In the genomic region with DNA sequence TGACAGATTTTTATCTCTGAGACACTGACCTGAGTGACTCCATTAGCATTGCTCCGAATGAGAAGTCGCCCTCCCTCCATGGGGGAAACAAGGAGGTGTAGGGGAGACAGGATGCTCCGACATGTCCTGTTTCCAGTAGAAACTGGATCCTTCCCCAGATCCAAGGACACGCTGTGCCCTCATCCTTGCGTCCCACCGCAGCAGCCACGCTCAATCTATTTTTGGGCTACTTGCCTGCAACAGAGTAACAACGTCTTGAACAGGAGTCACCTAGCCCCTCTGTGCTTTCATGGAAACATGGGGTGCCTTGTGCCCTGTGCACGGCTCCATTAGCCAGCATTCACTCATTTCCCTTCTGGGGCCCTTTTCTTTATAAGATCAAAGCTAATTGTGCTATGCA, we compare ENCODE assay signal across 8 mouse cellular contexts. TPM values are rescaled to one million over a fixed set of nuclear protein-coding genes. Genes with fewer than 3 reads are reported as not detected.
A peak's percentile ranks its signal among the peaks of the same experiment; 100 is the strongest.
DNase-seq lines count a peak whose midpoint lies in the region; ATAC-seq and TF ChIP-seq lines count a peak whose summit lies in the region.

A gene (minus strand): TSS at position 143 of the 400 bp plus-strand sequence.

- no peaks in the 10 kb centered on the region for H3K4me1 ChIP-seq in embryonic fibroblast, embryonic 13.5 days (ENCODE audit: control insufficient read depth, insufficient read depth, low read length)
- peaks cover 8% of the 10 kb centered on the region for H3K4me1 ChIP-seq in hindbrain, embryonic 15.5 days (replicated peaks)
- H3K4me1 ChIP-seq in midbrain, embryonic 14.5 days (ENCODE audit: control insufficient read depth, insufficient read depth, low read length), result peaks cover 8% of the 10 kb centered on the region; the same call in 1 of the 2 replicates

- no peak within 1 kb of the TSS for H3K27ac ChIP-seq in embryonic fibroblast, embryonic 13.5 days (ENCODE audit: insufficient read depth, low read length)
- H3K27ac ChIP-seq in hindbrain, embryonic 15.5 days (replicated peaks), result peak within 1 kb of the TSS; percentile 35; the same call in 1 of the 2 replicates
- H3K27ac ChIP-seq in midbrain, embryonic 14.5 days (replicated peaks; ENCODE audit: low read depth, low read length), result no peak within 1 kb of the TSS

- no peak within 1 kb of the TSS for H3K4me2 ChIP-seq in hindbrain, embryonic 15.5 days
- no peak within 1 kb of the TSS for H3K4me2 ChIP-seq in midbrain, embryonic 14.5 days (ENCODE audit: low read length)

- TF ChIP-seq CTCF in embryonic fibroblast, embryonic 13.5 days (IDR thresholded peaks at IDR 0.05; ENCODE audit: borderline replicate concordance, insufficient read depth, low read length), result no peak

- WGBS in hindbrain, embryonic 15.5 days, result 58% methylated on average over 9 of the region's 9 CpGs
- WGBS in midbrain, embryonic 14.5 days, result 63% methylated on average over 9 of the region's 9 CpGs

- ATAC-seq in hindbrain, embryonic 15.5 days (ENCODE audit: low FRiP score, low read depth), result no peak
- no peak for ATAC-seq in midbrain, embryonic 14.5 days (ENCODE audit: low FRiP score, low TSS enrichment)

- H3K27me3 ChIP-seq in hindbrain, embryonic 15.5 days, result no peaks in the 10 kb centered on the region
- H3K27me3 ChIP-seq in midbrain, embryonic 14.5 days (ENCODE audit: control insufficient read depth, insufficient read depth, low read length), result no peaks in the 10 kb centered on the region

- H3K9me3 ChIP-seq in hindbrain, embryonic 15.5 days, result no peaks in the 10 kb centered on the region
- no peaks in the 10 kb centered on the region for H3K9me3 ChIP-seq in midbrain, embryonic 14.5 days (ENCODE audit: control insufficient read depth, low read length)

- no peaks in the 10 kb centered on the region for H3K36me3 ChIP-seq in hindbrain, embryonic 15.5 days
- H3K36me3 ChIP-seq in midbrain, embryonic 14.5 days (ENCODE audit: control insufficient read depth, insufficient read depth, low read length), result no peaks in the 10 kb centered on the region

- no peak for DNase-seq in left cerebral cortex, adult 18-20 months (ENCODE audit: low spot score in 2 of 2)
- DNase-seq in left cerebral cortex, adult 11 months (ENCODE audit: low spot score), result no peak
- no peak for DNase-seq in midbrain, embryonic 14.5 days
- DNase-seq in embryo, embryonic 9.5 days (ENCODE audit: extremely low spot score), result no peak
- DNase-seq in urinary bladder, postnatal 36 days (ENCODE audit: low spot score in 2 of 2), result no peak
- DNase-seq in ovary, postnatal 10 days (ENCODE audit: low spot score), result no peak

- H3K4me3 ChIP-seq in embryonic fibroblast, embryonic 13.5 days (ENCODE audit: insufficient read depth, low read length), result no peak within 1 kb of the TSS
- H3K4me3 ChIP-seq in hindbrain, embryonic 15.5 days, result no peak within 1 kb of the TSS
- no peak within 1 kb of the TSS for H3K4me3 ChIP-seq in midbrain, embryonic 14.5 days (replicated peaks; ENCODE audit: low read depth, low read length)

- TF ChIP-seq POLR2A in embryonic fibroblast, embryonic 13.5 days (IDR thresholded peaks at IDR 0.05; ENCODE audit: low read depth, low read length), result no peak

- H3K9ac ChIP-seq in hindbrain, embryonic 15.5 days, result no peak within 1 kb of the TSS
- no peak within 1 kb of the TSS for H3K9ac ChIP-seq in midbrain, embryonic 14.5 days (replicated peaks; ENCODE audit: low read length)

RNA-seq across cellular contexts. Expression of the gene that starts here (rescaled TPM):
- total RNA-seq in left cerebral cortex, adult 18-20 months (2021), result 10 to 100 TPM; 11.6 to 12.9 TPM
- 80.9 and 114 TPM in 2 replicates for polyA plus RNA-seq in embryonic fibroblast, embryonic 13.5 days (2011; ENCODE audit: insufficient read length, low read depth, missing spikeins)
- 77.7 and 80.5 TPM in 2 replicates for polyA plus RNA-seq in hindbrain, embryonic 15.5 days (2015; fragmentation: Nextera tagmentation; extraction: Ambion mirVana)
- polyA plus RNA-seq in midbrain, embryonic 14.5 days (2014; fragmentation: Nextera tagmentation; extraction: Ambion mirVana), result 54.0 and 58.4 TPM in 2 replicates
